Mouse (Mus musculus) fibroblast of lung, adult 2 months (primary cell): ENCODE data around the gene Mettl13.

Source experiments
- DNase-seq: peaks from one replicate; pipeline ENCODE4 v3.0.0-alpha.2; 2011; ENCODE audit warnings: low read depth

Mettl13 gene

DNA sequence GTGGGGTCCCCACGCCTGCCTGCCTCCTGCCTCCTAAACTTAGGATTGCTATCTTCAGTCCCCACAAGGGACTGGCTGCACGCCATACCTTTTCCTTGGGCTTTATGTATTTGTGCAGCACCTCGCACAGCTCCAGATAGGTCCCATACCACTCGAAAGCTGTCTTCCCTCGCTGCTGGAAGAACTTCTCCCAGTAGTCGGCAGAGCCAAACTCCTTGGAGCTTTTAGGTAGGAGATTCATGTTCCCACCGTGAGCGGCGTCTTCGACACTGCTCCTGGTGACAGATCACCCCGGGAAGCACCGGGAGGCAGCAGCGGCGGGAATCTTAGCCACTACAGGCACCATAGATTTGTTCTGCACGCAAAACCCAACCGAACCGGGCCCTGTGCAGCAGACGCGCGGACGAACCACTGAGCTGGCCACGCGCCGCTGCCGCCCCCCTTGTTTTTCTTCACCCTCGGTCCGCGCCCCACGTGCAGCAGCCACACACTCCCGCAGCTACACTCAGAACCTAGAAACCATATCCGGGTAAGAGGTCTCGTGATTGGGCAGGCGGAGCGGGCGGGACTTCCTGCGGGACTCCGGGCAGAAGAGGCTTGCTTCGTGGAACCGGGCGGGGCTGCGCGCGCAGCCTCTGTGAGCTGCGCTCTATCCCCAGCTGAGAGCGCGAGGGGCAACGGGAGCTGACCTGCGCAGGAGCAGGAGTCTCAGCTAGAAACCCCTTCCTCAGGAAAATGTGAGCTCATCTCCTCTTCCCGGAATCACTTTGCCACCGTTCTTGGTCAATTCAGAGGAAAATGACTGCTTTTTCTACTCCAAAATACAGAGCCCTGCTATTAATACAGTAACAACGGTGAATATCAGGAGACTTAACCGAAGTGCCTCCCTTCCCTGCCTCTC lies at the start of gene Mettl13:
Gene Mettl13 (minus strand): TSS at position 536 of the 901 bp plus-strand sequence.
- DNase-seq: peak; percentile 84

DNA sequence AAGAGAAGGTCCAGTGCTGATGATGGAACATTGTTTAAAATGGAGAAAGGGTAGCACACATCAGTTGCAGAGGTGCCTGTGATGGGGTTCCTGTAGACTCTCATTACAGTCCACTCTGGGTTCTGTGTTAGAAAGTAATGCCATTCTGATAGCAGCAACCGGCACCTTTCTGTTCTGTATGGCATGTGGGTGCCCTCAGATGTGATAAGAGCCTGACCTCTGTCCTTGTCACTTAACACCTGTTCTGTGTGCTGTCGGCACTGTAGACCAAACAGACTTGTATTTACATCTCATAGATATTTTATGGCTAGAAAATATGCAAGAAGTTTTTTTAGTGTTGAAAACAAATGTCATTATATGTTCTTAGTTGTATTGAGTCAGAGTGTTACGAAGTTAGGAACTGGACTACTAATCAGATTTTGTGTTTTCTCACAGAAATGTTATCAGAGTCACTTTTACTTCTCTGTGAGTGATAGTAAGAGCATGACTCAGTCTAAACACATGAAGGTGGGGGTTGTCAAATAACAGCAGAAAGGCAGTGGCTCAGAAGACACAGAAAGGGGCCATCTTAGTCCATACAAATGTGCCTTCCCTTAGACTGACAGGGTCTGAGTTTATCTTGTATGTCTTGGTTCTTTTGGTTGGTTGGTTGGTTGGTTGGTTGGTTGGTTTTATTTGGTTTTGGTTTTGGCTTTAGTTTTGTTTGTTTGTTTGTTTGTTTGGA lies 49.2 kb upstream of the Mettl13 start:
- no peak for DNase-seq

DNA sequence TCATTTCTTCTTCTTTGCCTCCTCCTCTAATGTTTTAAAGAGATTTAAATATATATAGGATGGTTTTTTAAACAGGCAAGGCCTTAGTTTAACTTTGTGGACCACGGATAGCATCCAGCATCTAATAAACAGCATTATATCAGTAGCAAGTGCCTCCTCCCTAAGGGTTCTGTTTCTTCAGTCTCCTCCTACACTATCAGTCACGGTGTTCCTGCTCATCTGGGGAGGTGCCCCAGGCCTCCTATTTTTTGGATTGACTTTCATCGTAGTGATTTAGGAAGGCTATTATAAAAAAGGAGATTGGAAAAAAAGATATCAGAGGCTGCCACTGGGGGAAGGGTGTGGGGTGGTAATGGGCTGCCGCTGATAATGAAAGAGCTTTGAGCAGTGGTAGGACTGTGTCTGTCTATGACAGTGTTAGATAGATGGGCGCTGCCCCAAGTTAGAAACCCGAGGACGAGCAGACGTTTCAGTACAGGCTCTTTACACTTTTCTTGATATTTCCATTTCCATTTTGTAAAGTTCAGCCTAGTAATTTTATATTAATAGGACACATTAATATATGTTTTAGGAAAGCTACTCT lies 42.2 kb upstream of the Mettl13 start:
- DNase-seq: no peak

DNA sequence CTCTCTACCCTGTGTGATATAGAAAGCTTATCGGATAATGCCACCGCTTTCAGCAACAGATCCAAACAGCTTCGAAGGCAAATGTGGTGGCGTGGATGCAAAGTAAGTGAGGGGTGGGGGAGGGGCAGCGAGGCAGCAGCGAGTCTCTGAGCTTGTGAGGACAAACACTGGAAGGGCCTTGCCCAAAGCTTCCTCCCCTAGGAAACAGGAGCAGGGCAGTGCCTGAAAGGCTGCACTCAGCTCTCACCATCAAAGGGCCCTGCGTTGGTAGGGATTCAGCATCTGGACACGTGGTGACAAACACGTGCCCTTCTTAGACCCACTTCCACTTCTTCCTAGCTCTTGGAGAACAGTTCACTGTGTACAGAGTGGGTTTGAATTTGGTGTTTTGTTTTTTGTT lies 41.1 kb upstream of the Mettl13 start:
- no peak for DNase-seq

DNA sequence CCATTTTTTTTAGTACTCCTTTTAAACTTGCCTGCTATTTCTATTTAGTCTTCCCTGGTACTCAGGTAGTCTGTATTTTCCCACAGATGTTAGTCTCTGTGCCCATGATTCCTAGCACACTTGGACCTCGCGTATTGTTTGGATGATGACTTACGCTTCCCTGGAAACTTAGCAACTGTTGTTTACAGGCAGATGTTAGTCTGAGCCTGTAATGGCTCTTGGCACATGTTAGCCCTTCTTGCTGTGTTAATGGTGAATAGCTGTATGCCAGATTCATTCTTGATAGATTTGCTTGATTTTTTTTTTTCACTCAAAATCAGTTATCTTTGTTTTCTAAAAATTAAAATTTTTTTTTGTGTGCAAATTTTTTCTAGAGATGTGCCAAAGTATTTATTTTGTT lies 40.3 kb upstream of the Mettl13 start:
- no peak for DNase-seq

DNA sequence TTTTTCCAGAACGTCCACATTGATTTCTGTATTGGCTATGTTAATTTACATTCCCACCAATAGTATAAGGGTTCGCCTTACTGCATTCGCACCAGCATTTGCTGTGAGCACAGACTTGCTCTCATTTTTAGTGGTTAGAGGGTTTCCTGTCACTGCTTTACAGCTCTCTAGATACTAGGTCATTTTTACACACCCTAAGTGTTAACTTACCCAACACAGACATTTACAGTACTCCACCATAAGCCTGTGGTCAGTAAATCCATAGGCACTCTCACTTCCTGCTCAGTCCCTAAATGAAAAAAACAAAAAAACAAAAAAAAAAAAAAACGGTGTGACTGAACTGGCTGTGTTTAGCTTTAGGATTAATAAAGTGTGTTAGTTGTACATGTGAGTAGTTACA lies 37.9 kb upstream of the Mettl13 start:
- DNase-seq: no peak

DNA sequence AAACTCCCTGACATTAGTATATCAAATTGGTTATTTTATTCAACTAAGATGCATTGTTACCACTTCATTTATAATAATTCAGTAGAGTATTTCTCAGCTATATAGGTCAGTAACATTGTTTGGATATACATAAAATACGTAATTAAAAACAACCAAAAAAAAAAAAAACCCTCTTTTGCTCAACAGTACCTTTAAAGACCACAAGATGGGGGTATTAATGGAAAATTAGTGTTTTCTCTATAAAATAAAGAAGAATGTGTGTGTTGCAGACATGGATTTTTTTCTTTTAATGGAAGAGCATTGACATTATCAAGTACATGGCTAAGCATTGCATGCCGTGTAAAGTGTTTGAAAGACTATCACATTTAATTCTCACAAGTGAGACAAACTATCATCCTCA lies 34.5 kb upstream of the Mettl13 start:
- no peak for DNase-seq

DNA sequence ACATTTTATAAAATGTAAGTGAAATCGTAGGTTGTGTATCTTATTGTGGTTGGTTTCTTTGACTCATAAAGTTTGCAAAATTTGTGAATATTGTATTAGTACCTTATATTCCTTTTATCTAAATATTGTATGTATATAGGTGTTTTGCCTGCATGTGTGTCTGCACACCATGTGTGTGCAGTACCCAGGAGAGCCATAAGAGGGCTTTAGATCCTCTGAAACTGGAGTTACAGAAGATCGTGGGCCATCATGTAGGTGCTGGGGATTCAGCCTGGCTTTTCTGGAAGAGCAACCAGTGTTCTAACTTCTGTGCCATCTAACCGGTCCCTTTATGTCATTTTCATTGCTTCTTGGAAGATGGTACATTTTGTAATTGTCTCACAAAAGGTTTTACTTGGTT lies 26.7 kb upstream of the Mettl13 start:
- DNase-seq: no peak

DNA sequence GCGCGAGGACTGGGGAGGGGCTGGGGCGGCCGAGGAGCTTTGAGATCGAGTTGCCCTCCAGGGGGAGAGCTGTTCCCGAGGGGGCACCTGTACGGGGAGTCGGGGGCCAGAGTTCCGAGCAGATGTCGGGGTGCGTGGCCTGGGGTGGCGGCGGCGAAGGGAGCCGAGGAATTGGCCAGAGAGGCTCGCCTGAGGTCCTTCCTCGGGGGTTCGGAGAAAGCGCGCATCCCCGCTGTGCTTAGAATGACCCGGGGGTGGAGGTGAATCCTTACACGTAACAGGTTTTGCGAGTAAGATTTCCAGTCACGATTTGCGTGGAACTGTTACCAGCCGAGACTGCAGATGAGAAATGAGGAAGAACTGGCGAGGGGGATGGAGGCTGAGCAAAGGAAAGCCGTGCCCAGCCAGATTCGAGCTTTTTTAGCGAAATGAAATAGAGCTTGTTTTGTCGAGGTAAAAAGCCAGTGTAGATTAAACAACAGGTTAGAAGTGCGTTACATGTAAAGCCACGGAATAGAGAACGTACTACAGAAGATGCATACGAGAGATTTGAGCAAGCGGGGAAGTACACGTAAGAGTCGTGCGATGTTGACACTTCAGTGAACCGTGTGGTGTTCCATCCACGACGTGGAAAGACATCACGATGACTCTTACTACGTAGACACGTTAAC lies 22.7 kb upstream of the Mettl13 start:
- no peak for DNase-seq

DNA sequence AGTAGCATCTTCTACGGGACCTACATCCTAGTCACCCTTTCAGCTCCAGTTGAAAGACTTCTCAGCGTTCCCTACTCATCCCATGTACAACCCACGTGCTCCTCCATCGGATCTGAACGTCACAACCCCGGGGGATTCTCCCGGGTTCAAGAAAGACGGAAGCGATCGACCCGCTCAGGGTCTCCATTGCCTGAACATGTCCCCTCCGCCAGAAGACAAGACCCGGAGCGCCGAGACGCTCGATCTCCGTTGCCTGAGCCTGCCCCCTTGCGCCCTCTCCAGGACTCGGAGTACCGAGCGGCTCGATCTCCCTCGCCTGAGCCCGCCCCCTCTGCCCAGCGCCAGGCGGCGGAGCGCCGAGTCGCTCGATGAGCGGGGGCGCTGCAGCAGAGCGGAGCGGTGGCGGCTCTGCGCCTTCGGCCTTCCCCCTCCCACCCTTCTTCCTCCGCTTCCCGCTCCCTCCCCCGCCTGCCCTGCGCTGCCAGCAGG lies 22.0 kb upstream of the Mettl13 start, which contains the start of gene Vamp4:
Gene Vamp4 (plus strand): TSS at position 256 of the 489 bp plus-strand sequence.
- peak; percentile 81 for DNase-seq

DNA sequence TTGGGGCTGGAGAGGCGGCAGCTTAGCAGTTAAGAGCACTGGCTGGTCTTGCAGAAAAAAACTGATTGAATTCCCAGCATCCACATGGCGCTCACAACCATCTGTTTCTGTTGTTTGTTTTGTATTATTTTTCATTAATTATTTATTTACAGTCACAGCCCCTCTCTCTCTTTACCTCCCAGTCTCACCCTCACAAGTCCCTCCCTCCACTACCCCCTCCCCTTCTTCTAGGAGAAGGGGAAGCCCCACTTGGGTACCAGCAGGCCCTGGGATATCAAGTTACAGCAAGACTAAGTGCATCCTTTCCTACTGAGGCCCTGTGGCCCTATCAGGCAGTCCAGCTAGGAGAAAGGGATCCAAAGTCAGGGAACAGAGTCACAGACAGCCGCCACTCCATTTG lies 19.0 kb upstream of the Mettl13 start:
- no peak for DNase-seq

DNA sequence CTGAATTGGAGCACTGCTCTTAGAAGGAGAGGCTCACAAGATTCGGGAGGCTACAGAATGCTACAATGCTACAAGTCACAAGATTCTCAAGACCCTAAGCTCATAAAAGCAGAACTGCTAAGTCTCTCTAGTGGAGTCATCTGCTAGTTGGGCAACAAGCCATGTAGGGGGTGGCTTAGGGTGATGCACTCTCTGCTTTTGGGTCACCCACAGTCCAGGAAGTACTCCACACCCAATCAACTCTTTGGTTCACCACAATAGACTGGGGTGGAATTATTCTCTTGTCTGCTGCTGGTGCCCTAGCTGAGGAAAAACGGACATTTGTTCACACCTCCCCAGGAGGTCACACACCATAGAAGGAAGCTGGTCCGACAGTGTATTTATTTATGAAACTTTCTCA lies 16.6 kb upstream of the Mettl13 start:
- DNase-seq: no peak

DNA sequence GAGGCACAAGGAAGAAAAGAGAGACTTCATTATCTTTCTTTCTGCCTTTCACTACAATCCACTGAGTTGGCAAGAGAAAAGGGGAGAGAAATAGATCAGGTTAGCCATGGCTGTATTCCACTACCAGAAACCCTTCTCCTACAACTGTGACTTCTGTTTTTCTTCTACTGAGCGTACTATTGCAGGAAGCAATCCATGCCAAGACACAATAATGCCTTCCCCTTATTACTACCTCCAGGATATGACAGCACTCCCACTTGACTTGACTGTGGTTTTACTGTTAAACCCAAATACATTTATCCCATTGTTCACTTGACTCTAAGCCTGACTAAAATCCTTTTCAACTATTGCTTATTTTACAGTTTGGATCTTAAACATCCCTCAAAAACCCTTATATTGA lies 14.9 kb upstream of the Mettl13 start:
- no peak for DNase-seq

DNA sequence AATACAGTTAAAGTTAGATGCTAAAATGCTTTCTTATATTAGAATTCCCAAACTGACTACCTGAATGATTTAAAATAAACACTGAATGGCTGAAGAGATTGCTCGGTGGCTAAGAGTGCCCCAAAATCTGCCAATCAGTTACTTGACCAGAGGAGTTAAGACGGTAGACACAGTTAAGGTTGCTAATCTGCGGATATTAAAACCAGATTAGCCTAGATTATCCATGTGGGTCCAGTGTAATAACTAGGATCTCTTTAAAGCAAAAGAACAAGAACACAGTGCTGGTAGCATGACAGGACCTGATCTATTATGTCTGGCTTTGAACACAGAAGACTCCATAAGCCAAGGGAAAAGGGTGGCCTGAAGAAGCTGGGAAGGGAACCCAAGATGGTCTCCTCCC lies 5.8 kb upstream of the Mettl13 start:
- no peak for DNase-seq

DNA sequence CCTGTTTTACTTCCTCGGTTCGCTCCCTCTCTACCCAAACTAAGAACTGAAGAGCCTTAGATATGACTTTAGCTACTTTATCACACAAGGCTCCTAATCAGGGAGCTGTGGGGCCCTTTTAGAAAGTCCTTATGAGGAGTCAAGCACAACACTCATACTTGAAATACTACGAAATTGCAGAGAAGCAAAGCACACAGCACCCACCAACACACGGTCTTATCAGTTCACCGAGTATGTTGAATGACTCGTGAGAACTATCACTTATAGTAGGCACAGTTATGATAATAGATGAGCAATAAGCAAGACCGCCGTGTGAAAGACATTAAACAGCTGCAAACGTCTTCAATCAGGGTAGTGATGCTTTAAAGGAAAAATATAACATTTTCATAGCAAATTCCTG lies 4.6 kb upstream of the Mettl13 start:
- no peak for DNase-seq

DNA sequence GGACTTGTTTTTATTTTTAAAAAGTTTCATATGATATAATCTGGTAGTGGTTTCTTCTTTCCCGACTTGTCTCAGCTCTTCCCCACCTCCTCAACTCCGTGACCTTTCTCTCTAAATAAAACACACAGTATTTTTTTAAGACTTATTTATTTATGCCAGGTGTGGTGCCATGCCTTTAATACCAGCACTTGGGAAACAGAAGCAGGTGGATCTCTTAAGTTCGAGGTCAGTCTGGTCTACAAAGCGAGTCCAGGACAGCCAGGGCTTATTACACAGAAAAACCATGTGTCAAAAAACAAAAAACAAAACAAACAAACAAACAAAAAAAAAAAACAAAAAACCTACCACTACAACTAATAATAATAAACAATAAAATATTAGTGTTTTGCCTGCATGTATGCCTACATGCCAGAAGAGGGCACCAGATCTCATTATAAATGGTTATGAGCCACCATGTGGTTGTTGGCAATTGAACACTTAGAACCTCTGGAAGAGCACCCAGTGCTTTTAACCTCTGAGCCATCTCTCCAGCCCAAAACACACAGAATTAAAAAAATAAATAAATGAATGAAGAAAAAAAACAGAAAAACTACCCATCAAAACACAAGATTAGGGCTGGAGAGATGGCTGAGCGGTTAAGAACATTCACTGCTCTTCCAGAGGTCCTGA lies 1.4 kb upstream of the Mettl13 start:
- DNase-seq: no peak

DNA sequence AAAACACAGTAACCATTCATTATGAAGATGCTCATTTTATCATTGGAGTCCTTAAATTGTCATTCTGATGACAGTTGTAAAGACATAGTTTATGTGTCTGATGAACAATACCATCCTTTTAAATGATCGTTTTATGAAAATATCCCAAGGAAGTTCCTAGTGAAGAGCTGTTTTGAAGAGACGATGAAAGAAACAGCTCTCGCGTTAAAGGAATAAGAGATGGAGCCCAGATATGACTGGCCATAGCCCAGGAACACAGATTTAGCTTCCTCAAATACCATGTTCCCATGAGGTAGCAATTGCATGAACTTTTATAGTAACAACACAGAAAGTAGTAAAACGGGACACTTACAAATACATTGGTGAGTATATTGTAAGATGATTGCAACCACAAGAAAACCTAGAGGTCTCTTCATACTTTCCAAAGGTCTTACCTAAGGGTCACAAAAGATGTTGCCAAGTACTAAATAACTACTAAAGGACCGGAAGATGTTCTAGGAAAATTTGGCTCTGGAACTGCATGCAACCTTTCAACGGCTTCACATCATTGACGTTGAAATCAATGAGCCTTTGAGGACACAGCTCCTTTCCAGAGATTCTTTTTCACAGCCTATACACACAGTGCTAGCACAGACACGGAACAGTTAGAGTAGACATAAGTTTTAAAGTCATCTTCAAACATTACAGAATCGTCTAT lies 714 bp upstream of the Mettl13 start:
- DNase-seq: no peak

DNA sequence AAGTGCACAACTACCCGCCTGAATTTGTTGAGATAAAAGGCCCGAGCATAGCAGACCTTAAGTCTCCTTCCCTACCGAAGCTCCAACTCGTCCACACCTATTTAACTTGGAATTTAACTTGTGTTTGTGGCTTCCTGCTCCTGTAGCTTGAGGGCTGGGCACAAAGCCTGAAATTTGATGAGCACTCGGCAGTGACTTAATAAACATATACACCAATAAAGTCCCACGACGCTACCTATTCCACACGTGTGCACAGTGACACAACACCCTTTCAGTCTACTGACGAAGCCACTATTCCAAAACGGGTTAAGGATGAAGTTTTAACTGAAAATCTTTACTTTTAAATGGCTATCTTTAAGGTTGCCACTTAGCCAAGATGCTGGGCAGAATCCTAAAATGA lies 744 bp downstream of the Mettl13 start:
- no peak for DNase-seq

DNA sequence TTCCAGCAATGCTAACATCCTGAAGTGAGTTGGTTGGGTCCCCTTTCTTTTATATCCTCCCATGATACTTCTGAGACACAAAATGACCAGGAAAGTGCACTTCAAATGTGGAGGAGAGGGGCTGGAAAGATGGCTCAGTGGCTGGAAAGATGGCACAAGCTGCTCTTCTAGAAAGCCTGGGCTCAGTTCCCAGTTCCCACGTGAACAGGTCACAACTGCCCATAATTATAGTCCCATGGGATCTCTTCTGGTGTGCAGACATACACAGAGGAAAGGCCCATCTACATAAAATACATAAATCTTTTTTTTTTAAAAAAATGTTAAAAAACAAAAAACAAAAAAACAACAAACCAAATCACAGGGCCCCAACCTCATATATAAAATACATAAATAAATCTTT lies 5.1 kb downstream of the Mettl13 start:
- DNase-seq: no peak

DNA sequence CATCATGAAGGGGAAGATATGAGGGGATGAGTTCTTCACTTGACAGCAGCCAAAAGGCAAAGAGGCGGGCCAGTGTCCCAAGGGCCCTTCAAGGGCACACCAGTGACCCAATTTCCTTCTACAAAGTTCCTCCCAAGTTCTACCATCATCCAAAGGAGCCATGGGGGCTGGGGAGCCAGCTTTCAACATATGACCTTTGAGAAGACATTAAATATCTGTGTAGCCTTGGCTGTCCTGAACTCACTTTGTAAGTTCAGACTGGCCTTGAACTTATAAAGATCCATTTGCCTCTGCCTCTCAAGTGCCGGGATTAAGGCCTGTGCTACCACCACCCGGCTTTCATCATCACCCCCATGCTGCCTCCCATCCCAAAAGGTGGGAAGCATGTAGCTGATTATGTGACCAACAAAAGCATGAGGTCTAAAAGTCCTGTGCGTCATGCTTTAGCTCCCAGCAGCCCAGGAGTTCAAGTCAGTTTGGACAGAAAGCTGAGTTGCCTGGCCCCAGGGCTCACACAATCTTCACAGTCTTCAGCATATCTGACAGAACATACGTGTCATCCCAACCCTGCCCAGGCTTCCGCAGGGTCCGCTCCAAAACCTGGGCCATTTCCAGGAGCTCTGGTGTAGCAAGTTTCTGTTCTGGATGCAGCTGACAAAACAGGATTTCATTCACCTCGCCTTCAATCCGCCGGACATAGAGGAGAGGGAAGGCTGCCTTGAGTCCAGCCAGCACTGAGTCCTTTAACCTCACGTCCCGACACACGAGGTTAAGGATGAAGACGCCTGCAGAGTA lies 14.4 kb downstream of the Mettl13 start:
- DNase-seq: no peak
